Mouse (Mus musculus) lung, postnatal 10 days (tissue): ENCODE data around the gene Nat8.
"Not testable (repeated sequence)": the region's sequence is repeated elsewhere in the genome, so short reads cannot be mapped to it uniquely, and the experiment has no call there.

Source experiments
- DNase-seq: peaks from one replicate; pipeline ENCODE4 v3.0.0; 2021

The Nat8 gene

DNA sequence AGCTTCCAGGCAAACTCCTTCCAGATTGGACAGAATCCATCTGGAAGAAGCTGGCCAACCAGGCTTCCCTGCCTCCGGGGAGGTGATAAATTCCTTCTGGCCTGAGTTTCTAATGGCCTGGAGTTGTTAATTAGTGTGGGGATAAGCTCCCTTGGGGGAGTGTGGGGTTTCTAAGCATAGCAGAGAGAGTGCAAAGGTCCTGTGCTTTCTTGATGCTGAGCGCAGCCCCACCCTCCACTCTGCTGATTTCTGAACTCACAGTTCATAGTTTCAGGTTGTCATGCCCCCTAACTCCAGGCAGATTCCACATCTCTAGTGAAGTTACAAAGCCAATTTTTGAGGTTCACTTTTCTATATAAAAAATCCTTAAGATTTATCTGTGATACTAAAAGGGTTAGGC, 3.2 kb upstream of the Nat8 start:
- DNase-seq, result not testable (repeated sequence)

DNA sequence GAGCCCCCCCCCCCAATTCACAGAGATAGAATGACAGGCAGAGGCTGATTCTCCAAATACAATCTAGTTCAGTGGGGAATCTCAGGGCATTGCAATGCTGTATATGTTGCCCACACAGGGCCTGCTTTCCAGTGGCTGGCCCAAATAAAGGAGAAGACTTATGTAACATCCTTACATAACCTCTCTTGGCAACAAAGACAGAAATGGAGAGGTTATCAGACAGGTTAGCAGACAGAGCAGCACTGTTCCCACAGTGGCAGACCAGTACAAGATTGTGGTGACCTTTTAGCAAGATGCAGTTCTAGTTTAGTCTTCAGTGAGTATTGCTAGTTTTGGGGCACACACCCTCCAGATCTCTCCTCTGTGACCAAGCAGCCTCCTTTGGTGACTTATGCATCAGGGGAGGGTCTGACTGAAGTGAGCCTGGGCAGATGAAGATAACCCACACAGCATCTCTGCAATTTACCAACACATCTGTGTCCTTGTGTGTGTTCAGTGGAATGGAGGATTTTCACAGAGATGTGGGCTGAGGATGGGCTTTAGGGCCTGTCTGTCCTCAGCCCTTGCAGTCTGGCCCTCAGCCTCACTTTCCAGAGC, 2.7 kb upstream of the Nat8 start:
- not testable (repeated sequence) for DNase-seq

DNA sequence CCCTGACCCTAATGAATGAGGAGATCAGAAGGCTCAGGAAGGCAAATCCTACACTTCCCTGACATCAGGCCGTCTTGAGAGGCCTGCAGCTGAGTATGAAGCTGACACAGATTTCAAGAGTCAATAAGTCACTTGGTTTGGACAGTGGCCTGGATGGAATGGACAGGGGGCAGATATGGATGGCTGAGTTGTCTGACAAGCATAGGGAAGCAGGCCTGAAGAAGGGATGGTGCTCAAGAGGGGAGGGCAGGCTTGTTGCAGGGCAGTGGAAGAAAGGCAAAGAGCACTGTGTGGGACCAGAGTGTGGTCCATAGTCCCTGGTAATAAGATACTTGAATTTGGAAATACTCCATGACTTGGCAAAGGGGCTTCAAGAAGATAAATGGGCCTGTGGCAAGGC, 2.4 kb downstream of the Nat8 start:
- no peak for DNase-seq

DNA sequence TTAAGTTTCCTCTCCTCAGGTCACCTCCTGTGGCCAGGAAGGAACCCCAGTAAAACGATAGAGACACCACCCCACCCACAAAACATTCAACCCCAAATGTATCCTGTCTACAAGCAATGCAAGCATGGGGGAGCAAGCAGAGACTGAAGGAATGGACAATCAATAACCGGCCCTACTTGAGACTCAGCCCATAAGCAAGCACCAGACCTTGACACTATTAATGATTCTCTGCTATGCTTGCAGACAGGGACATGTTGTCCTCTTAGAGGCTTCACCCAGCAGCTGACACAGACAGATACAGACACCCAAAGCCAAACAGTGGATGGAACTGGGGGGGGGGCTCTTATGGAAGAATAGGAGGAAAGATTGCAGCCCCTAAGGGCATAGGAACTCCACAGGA, 6.0 kb downstream of the Nat8 start:
- no peak for DNase-seq

DNA sequence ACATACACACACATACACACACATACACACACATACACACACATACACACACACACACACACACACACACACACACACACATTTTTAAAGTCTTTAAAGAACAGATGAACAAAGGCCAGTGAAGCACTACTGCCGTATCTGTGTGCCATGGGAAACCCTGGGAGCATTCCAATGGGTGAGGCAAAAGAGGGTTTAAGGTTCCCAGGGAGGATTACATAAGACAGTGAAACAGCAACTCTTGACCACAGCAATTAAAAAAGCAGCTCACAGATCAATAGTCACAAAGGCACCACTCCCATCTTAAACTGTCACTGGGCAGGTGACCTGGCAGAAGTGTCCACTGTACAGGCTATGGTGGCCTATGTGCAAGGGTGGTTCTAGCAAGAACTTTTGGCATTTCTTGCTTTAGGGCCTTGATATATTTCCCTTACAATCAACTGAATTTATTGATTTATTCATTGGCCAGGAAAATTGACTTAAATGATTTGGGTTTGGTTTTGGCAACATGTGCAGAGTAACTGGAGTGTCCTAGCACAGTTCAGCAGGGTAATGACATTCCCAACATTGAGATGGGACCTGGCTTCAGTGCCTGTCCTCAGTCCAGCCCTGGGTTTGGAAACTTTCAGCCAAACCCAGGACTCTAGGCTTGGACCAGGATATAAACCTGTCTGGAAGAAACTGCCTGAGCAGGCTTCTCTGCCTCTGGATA, 8.3 kb downstream of the Nat8 start:
- no peak for DNase-seq

DNA sequence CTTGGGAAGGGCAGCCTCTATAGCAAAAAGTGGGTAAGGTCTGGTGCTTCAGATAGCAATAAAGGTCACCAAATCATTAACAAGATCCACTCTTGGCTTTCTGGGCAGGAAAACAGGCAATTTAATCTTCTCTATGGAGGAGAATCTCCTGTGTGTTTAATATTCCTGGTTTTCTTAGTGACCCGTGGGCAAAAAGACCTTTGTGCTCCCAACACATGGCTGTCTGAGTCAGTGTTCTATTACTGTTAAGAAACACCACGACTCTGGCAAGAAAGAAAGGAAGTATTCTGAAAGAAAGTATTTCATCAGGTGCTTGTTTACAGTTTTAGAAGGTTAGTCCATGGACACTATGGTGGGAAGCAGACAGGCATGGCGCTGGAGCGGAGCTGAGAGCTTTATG, 9.6 kb downstream of the Nat8 start:
- DNase-seq, result no peak

DNA sequence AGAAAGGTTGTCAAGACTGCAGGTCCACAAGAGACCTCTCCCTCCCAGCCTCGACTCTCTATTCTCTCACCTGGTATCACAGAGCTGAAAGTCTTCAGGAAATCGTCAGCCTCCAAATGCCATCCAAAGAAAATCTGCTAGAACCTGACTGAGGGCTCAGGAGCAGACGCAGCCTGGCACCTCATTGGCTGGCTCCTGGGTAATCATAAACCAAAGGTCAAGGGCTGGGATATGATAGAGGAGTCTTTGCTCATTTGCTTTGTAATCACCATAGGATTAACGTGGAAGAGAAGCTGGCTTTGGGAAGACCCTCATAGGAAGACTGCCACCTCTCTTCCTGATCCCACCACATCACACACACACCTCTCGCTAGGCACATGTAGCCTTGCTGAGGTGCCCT, 11.0 kb downstream of the Nat8 start, which contains the start of the genes Nat8f6 and Nat8f5:
TSS of gene Nat8f6 (minus strand) at position 118 of the 400 bp plus-strand sequence.
TSS of gene Nat8f5 (minus strand) at position 136 of the 400 bp plus-strand sequence.
- DNase-seq, result no peak

DNA sequence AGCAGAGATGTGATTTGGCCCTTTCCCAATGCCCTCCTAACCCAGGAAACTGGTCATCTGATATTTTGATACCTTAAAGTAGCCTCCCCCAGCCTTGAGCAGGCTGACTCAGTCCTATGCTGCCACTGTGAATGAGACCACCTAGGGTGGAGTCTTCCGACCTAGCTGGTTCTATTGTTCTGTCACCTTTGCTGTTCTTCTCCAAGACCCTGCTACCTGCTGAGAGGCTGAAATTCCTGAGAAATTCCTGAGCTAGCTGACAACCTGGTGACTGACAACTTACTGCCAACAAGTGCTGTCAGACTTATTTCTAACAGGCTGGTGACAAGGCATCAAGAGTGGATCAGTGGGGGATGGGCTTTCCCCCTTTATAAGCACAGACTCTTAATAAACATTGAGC, 13.5 kb downstream of the Nat8 start:
- no peak for DNase-seq

DNA sequence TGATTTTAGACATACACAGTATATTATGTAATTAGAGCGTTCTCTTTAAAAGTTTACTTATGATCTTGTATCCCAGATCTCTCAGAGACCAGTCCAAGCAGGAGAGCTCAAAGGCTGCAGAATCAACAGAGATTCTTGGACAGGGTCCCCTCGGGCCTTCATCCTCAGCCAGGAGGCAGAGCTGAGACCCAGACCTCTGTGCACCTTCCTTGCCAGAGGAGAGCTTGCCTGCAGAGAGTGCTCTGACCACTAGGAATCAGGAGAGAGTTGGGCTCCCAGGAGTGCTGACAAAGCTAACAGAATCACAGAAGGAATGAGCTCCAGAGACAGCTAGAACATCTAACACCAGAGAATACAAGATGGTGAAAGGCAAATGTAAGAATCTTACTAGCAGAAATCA, 18.5 kb downstream of the Nat8 start:
- no peak for DNase-seq

DNA sequence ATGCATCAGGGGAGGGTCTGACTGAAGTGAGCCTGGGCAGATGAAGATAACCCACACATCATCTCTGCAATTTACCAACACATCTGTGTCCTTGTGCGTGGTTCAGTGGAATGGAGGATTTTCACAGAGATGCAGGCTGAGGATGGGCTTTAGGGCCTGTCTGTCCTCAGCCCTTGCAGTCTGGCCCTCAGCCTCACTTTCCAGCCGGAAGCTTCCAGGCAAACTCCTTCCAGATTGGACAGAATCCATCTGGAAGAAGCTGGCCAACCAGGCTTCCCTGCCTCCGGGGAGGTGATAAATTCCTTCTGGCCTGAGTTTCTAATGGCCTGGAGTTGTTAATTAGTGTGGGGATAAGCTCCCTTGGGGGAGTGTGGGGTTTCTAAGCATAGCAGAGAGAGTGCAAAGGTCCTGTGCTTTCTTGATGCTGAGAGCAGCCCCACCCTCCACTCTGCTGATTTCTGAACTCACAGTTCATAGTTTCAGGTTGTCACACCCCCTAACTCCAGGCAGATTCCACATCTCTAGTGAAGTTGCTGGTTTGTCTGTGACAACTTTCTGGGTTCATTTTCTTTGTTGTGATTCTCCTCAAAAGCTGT, 20.8 kb downstream of the Nat8 start:
- not testable (repeated sequence) for DNase-seq

DNA sequence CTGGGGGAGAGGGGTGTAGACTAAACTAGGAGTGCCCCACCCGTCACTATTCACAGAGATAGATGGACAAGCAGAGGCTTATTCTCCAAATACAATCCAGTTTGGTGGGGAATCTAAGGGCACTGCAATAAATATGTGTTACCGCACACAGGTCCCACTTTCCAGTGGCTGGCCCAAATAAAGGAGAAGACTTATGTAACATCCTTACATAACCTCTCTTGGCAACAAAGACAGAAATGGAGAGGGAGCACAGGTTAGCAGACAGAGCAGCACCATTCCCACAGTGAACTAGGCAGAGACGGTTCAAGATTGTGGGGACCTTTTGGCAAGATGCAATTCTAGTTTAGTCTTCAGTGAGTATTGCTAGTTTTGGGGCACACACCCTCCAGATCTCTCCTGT, 21.4 kb downstream of the Nat8 start:
- DNase-seq, result not testable (repeated sequence)

DNA sequence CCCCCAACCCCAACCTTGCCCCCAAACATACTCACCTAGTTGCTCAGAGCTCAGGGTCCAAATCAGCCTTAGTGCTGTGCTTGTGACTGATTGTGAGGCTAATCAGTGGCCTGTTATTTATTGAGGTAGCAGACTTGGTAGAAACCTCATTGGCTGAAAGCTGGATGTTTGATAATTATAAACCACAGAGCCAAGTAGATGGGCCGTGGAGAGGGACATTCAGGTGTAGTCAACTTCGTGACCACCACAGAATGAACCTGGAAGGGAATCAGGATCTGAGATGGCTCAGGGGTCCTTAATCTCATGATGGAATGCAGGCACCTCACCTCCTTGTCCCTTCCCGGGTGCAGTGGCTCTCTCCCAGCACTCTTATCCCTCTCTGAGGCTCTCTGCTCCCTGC, 22.1 kb downstream of the Nat8 start:
- DNase-seq, result not testable (repeated sequence)

DNA sequence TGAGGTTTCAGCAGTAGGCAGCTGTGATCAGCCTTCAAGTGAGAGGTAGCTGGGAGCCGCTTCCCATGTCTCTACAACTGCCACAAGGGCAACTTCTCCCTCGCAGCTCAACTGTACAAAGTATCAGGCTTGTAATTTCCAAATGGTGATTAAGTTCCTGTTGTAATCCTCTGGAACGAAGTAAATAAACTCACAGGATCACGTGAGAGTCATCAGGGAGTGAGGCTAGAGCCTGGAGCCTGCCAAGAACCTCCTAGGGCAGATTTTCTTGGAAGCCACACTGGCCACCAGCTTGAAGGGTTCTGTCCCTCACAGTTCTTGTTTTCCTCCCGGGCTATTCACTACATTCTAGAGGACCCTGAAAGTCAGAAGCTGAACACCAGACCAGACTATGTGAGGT, 28.7 kb downstream of the Nat8 start:
- peak; percentile 27 for DNase-seq
